Mouse (Mus musculus) CH12F3 (cell line): ENCODE results near the gene Kcnc3.

Experiments
- in situ Hi-C: fragments of 300-500 bp; cut with MboI; formaldehyde crosslinking; loops from 2 replicates; pipeline ENCODE4 v1.14.3; 2020; ENCODE audit warnings: low sequenced_read_pairs

The Kcnc3 gene

GRCm38 (mm10) chr7:44590402-44591347, at the start of gene Kcnc3:
Gene Kcnc3 (plus strand): TSS chr7:44590664.
- in situ Hi-C loops, result no loop called here

- in situ Hi-C loops, result no loop called here
Observed at GRCm38 (mm10) chr7:44542555-44542954, 47.9 kb upstream of the Kcnc3 start.

GRCm38 (mm10) chr7:44543071-44543470, 47.4 kb upstream of the Kcnc3 start:
- in situ Hi-C loops, result no loop called here

GRCm38 (mm10) chr7:44546274-44546673, 44.2 kb upstream of the Kcnc3 start:
- in situ Hi-C loops, result no loop called here

- in situ Hi-C loops, result no loop called here
Observed at GRCm38 (mm10) chr7:44547041-44547440, 43.4 kb upstream of the Kcnc3 start.

- in situ Hi-C loops, result no loop called here
Observed at GRCm38 (mm10) chr7:44547725-44548124, 42.7 kb upstream of the Kcnc3 start.

GRCm38 (mm10) chr7:44548497-44549087, 41.9 kb upstream of the Kcnc3 start, which contains the start of gene Pold1:
Gene Pold1 (minus strand): TSS chr7:44548849.
- in situ Hi-C loops, result no loop called here

- in situ Hi-C loops, result no loop called here
Observed at GRCm38 (mm10) chr7:44549621-44550408, 40.6 kb upstream of the Kcnc3 start.

GRCm38 (mm10) chr7:44550409-44550678, 40.1 kb upstream of the Kcnc3 start:
- in situ Hi-C loops, result no loop called here

- in situ Hi-C loops, result no loop called here
Observed at GRCm38 (mm10) chr7:44551301-44551700, 39.2 kb upstream of the Kcnc3 start.

GRCm38 (mm10) chr7:44551731-44552130, 38.7 kb upstream of the Kcnc3 start:
- in situ Hi-C loops, result no loop called here

- in situ Hi-C loops, result no loop called here
Observed at GRCm38 (mm10) chr7:44552141-44552908, 38.1 kb upstream of the Kcnc3 start.

GRCm38 (mm10) chr7:44553196-44553764, 37.2 kb upstream of the Kcnc3 start:
- in situ Hi-C loops, result no loop called here

GRCm38 (mm10) chr7:44553826-44554225, 36.6 kb upstream of the Kcnc3 start, which contains the start of gene Nr1h2:
Gene Nr1h2 (minus strand): TSS chr7:44553951.
- in situ Hi-C loops, result no loop called here

GRCm38 (mm10) chr7:44557629-44558028, 32.8 kb upstream of the Kcnc3 start:
- in situ Hi-C loops, result no loop called here

GRCm38 (mm10) chr7:44560435-44561400, 29.7 kb upstream of the Kcnc3 start:
- in situ Hi-C loops, result no loop called here

- in situ Hi-C loops, result no loop called here
Observed at GRCm38 (mm10) chr7:44563284-44563683, 27.2 kb upstream of the Kcnc3 start.

- in situ Hi-C loops, result no loop called here
Observed at GRCm38 (mm10) chr7:44564486-44564885, 26.0 kb upstream of the Kcnc3 start.

GRCm38 (mm10) chr7:44565414-44565813, 25.1 kb upstream of the Kcnc3 start:
- in situ Hi-C loops, result no loop called here
